Mouse (Mus musculus) fat pad, adult 2 months (tissue): ENCODE data around the gene Scd1.

Experiments used
- DNase-seq: peaks from one replicate; pipeline ENCODE4 v3.0.0-alpha.2; 2011; ENCODE audit warnings: low read depth, low spot score; ENCODE audit errors: extremely low read depth

Scd1 gene

GRCm38 (mm10) chr19:44365733-44366132 lies 41.9 kb downstream of the Scd1 start:
- no peak for DNase-seq

- DNase-seq, result no peak
These were observed 43.6 kb downstream of the Scd1 start for GRCm38 (mm10) chr19:44364029-44364428.

DNA sequence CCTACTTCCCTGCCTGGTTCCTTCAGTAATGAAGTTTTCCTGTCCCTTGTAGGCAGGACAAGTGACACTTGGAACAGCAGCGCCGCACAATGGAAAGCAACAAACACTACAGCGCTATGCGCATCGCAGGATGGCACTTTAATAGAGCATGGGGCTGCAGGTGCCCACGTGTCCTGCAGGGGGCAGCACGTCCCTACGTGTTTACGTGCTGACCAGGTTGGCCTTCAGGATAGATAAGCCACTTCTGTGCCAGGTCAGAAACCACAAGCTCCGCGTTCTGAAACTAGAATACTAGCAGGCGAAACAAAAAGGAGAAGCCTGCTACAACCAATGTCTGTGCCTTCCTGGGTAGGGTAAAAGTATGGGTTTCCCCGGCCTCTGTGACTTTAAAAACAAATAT lies 44.1 kb downstream of the Scd1 start:
- DNase-seq, result no peak

GRCm38 (mm10) chr19:44358700-44359099 lies 49.0 kb downstream of the Scd1 start:
- no peak for DNase-seq

DNA sequence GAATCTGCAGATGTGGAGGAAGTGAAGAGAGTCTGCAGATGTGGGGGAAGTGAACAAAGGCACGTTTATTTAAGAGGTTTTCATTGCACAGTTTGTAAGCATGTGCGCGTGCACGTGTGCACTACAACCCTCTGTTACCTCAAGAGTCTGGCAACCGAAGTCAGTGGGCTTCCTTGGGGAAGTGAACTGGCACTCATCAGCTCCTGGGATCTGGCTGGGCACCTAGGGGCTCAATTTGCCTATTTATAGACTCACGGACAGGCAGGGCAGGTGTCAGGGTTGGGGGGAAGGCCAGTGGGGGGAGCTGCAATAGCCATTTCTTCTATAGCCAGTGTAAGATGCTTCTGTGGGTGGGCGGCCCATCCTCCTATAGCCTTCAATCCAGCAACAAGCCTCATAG lies 55.9 kb downstream of the Scd1 start:
- DNase-seq, result no peak

DNA sequence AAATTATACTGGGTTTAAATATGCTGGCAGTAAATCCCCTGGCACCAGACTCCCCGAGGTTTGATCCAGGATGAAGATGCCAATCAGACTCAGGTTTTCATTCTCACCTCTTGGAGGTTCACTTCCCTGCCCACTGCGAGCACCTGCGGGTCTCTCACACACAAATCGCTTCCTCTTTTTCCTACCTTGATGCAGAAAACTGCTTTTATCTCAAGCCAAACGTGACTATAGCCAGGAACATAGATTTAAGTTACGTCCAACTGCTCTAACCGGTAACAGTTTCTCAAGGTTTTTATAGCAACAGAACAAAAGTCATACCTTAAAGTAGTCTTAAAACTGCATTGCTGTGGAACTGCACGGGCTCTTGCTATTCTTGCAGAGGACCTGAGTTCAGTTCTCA lies 58.0 kb downstream of the Scd1 start:
- no peak for DNase-seq
